Mouse (Mus musculus): Measurements from ENCODE around the gene Gm11172. TPM values are rescaled to one million over a fixed set of nuclear protein-coding genes. Genes with fewer than 3 reads are reported as not detected.

Gene Gm11172
- total RNA-seq, 2 experiments from 2014 or later, result not detected

Other genes with a start within 250 kb of the Gm11172 start
- under 1 TPM; 0.21 to 0.52 TPM for gene Socs1, start 27.4 kb upstream of the Gm11172 start, total RNA-seq (2021)
- not detected for gene Tnp2, start 24.3 kb upstream of the Gm11172 start, total RNA-seq (2021)
- not detected for gene Prm3, start 22.0 kb upstream of the Gm11172 start, total RNA-seq (2021)
- gene Prm2, start 16.8 kb upstream of the Gm11172 start, total RNA-seq (2021), result not detected
- not detected for gene Prm1, start 7.1 kb upstream of the Gm11172 start, total RNA-seq (2021)
- 1 to 10 TPM in 1 of 2 experiments, under 1 TPM in 1; 0.95 to 1.5 TPM for gene Rmi2, start 22.1 kb downstream of the Gm11172 start, total RNA-seq (2021)
- gene Snn, start 248.0 kb downstream of the Gm11172 start, total RNA-seq (2021), result 1 to 10 TPM; 2.4 to 3.4 TPM